Mouse (Mus musculus): ENCODE measurements at regions not wholly inside any gene's neighbourhood (a gene's known extent, or its start where the extent isn't known, plus 50 kb on each side); places are given as distances from the start of the nearest gene placed in this dataset.
A peak's percentile ranks its signal among the peaks of the same experiment; 100 is the strongest.

GRCm38 (mm10) chr17:78049766-78050165 is 150.3 kb upstream of the Crim1 start:
- H3K36me3 ChIP-seq (replicated peaks in 1 of 2; ENCODE audit: control insufficient read depth in 1 of 2, insufficient read depth in 1 of 2, low read length in 1 of 2): no peaks in the 10 kb centered on the region
- dilution Hi-C loops (cut with MboI; ENCODE audit: extremely low pct_ligation_motif_present, extremely low pct_unique_long_range_greater_than_20kb, low sequenced_read_pairs): no loop called here
- DNase-seq (ENCODE audit: extremely low read depth): no peak
- H3K79me2 ChIP-seq (replicated peaks; ENCODE audit: control insufficient read depth, extremely low read depth, insufficient read depth, poor library complexity, severe bottlenecking): no peaks in the 10 kb centered on the region
- H3K9me3 ChIP-seq (replicated peaks; ENCODE audit: low read length): no peaks in the 10 kb centered on the region
- TF ChIP-seq ETS1 (conservative IDR thresholded peaks at IDR 0.05; ENCODE audit: low read depth, low read length) (no peak), EP300 (IDR thresholded peaks at IDR 0.05; ENCODE audit: low read length) (no peak), NELFE (IDR thresholded peaks at IDR 0.05; ENCODE audit: low read depth, low read length) (no peak), JUND (conservative IDR thresholded peaks at IDR 0.05; ENCODE audit: low read depth, low read length) (no peak), ZNF384 (IDR thresholded peaks at IDR 0.05; ENCODE audit: low read depth, low read length) (no peak), USF1 (IDR thresholded peaks at IDR 0.05; ENCODE audit: low read depth, low read length) (no peak), ZKSCAN1 (IDR thresholded peaks at IDR 0.05; ENCODE audit: borderline replicate concordance, low read depth, low read length) (no peak), POLR2AphosphoS2 (IDR thresholded peaks at IDR 0.05; ENCODE audit: low read depth, low read length) (no peak), ZC3H11A (IDR thresholded peaks at IDR 0.05; ENCODE audit: low read depth, low read length) (no peak), BHLHE40 (IDR thresholded peaks at IDR 0.05; ENCODE audit: low read depth, low read length) (no peak), CHD1 (IDR thresholded peaks at IDR 0.05; ENCODE audit: low read depth, low read length) (no peak), KAT2A (IDR thresholded peaks at IDR 0.05; ENCODE audit: insufficient replicate concordance, low read length) (no peak)
- H3K9ac ChIP-seq (ENCODE audit: insufficient read depth, low read depth): no peak overlapping the region
- no peak overlapping the region for H3K27ac ChIP-seq (ENCODE audit: insufficient read depth, low read depth)
- no peaks in the 10 kb centered on the region for H3K27me3 ChIP-seq (replicated peaks)
- H3K4me3 ChIP-seq (replicated peaks in 1 of 3; ENCODE audit: low read depth in 2 of 3, low read length in 2 of 3, poor library complexity in 1 of 3): no peak overlapping the region
- no peaks in the 10 kb centered on the region for H3K4me1 ChIP-seq (ENCODE audit: control insufficient read depth in 1 of 2, insufficient read depth in 2 of 2)
- in situ Hi-C loops (cut with MboI; ENCODE audit: low pct_ligation_motif_present, low pct_unique_long_range_greater_than_20kb, low sequenced_read_pairs): loop anchor here (25.0 kb wide), 1 partner anchor 413 kb away; no protein-coding TSS in a partner anchor
- no peak overlapping the region for H3K4me2 ChIP-seq (ENCODE audit: insufficient read depth, low read depth, poor library complexity, severe bottlenecking)

DNA sequence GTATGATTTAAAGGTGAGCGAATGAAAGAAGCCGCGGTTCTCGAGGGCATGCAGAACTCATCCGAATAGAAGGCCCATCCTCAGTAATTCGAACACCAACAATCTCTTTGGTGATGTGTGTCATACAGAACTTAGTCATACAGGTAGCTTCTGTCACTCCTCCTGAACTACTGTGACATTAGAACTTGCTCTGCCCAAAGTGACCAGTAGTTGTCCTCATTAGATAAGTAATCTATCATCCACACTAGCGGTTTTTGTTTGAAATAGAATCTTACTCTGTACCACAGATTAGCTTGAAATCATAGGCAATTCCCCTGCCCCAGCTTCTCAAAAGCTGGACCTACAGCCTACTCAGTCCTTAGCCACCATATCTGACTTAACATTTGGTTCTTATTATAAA is 149.8 kb upstream of the Crim1 start:
- Histone ChIP-seq H3K4me3 (replicated peaks in 1 of 3; ENCODE audit: low read depth in 2 of 3, low read length in 2 of 3, poor library complexity in 1 of 3) (no peak overlapping the region), H3K79me2 (replicated peaks; ENCODE audit: control insufficient read depth, extremely low read depth, insufficient read depth, poor library complexity, severe bottlenecking) (no peaks in the 10 kb centered on the region), H3K27ac (ENCODE audit: insufficient read depth, low read depth) (no peak overlapping the region), H3K4me2 (ENCODE audit: insufficient read depth, low read depth, poor library complexity, severe bottlenecking) (no peak overlapping the region; the same call in 1 of the 2 replicates), H3K36me3 (replicated peaks in 1 of 2; ENCODE audit: control insufficient read depth in 1 of 2, insufficient read depth in 1 of 2, low read length in 1 of 2) (no peaks in the 10 kb centered on the region), H3K27me3 (replicated peaks) (no peaks in the 10 kb centered on the region), H3K9ac (ENCODE audit: insufficient read depth, low read depth) (no peak overlapping the region), H3K9me3 (replicated peaks; ENCODE audit: low read length) (no peaks in the 10 kb centered on the region), H3K4me1 (ENCODE audit: control insufficient read depth in 1 of 2, insufficient read depth in 2 of 2) (no peaks in the 10 kb centered on the region)
- peak; percentile 27 for DNase-seq (ENCODE audit: extremely low read depth)
- in situ Hi-C loops (cut with MboI; ENCODE audit: low pct_ligation_motif_present, low pct_unique_long_range_greater_than_20kb, low sequenced_read_pairs): no loop called here
- dilution Hi-C loops (cut with MboI; ENCODE audit: extremely low pct_ligation_motif_present, extremely low pct_unique_long_range_greater_than_20kb, low sequenced_read_pairs): no loop called here
- no peak for TF ChIP-seq ELF1 (IDR thresholded peaks at IDR 0.05; ENCODE audit: low read depth, low read length)
- TF ChIP-seq MEF2A (IDR thresholded peaks at IDR 0.05; ENCODE audit: borderline replicate concordance, low read depth, low read length): no peak
- peak; percentile 13 to 66; a peak in 3 of 4 replicates for TF ChIP-seq CTCF (conservative IDR thresholded peaks at IDR 0.05 in 1 of 2, IDR thresholded peaks at IDR 0.05 in 1 of 2; ENCODE audit: low read depth in 2 of 2, low read length in 2 of 2)
- peak; percentile 72 for TF ChIP-seq RAD21 (IDR thresholded peaks at IDR 0.05; ENCODE audit: low read depth, low read length)
- no peak for TF ChIP-seq E2F4 (IDR thresholded peaks at IDR 0.05; ENCODE audit: insufficient replicate concordance, low read depth, low read length)
- no peak for TF ChIP-seq HCFC1 (IDR thresholded peaks at IDR 0.05; ENCODE audit: low read depth, low read length)
- peak; percentile 57; the same call in 1 of the 2 replicates for TF ChIP-seq SMC3 (IDR thresholded peaks at IDR 0.05; ENCODE audit: low read depth, low read length)
- no peak for TF ChIP-seq POLR2AphosphoS2 (IDR thresholded peaks at IDR 0.05; ENCODE audit: low read depth, low read length)
- no peak for TF ChIP-seq ZC3H11A (IDR thresholded peaks at IDR 0.05; ENCODE audit: low read depth, low read length)
- no peak for TF ChIP-seq NELFE (IDR thresholded peaks at IDR 0.05; ENCODE audit: low read depth, low read length)
- no peak for TF ChIP-seq RCOR1 (conservative IDR thresholded peaks at IDR 0.05; ENCODE audit: low read depth, low read length)
